Mouse (Mus musculus) lung, postnatal 10 days (tissue): ENCODE results near the gene 9230112D13Rik.

Source experiments
- DNase-seq: peaks from one replicate; pipeline ENCODE4 v3.0.0; 2021

The 9230112D13Rik gene

DNA sequence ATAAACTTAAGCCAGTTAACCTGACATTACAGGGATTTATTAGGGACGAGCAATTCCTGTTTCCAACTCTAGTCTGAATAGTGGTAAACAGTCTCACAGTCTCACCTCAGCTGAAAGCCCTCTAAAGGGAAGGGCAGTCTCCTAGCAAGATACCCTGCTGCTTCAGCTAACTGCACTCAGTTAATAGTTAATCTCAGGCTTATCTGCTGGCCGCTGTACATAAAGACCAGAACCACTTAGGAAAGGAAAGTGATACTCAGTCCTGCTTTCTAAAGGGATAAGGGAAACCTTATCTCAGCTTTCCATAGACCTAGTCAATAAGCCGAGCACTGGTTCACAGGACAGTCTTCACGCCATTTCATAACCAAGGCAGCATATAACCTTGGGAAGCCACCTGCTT lies 13.3 kb upstream of the 9230112D13Rik start:
- no peak for DNase-seq

DNA sequence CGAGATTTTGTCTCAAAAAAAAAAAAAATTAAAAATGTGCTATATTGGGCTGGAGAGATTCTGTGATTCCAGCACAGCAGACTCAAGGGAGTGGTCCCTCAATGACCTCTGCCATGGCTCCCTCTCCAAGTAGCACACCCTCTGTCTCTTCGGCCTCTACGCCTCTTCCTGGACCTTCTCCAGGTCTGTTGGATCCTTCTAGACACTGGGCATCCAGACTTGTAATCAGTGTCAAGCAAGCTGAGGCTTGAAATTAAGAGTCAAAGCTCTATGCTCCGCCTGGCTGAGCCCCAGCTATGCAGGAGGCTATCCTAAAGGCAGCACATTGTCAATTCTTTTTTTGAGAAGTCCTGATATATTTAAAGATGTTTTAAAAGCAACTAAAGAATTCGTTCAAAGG lies 10.9 kb upstream of the 9230112D13Rik start:
- DNase-seq: no peak

DNA sequence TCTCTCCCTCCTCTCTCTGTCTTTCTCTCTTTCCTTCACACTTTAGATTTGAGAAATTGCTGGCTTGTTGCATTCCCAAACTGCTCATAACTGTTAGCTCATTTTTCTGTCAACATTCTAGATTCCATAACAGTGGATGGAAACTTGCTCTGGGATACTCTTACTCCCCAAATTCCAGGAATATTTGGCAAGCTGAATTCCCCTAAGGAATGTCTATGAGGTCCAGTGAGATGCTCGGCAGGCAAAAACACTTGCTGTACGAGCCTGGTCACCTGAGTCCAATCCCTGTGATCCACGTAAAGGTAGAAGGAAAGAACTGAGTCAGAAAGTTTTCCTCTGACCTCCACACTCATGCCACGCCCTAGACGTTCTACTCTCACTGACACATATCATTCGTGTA lies 9.9 kb upstream of the 9230112D13Rik start:
- DNase-seq: peak; percentile 13

DNA sequence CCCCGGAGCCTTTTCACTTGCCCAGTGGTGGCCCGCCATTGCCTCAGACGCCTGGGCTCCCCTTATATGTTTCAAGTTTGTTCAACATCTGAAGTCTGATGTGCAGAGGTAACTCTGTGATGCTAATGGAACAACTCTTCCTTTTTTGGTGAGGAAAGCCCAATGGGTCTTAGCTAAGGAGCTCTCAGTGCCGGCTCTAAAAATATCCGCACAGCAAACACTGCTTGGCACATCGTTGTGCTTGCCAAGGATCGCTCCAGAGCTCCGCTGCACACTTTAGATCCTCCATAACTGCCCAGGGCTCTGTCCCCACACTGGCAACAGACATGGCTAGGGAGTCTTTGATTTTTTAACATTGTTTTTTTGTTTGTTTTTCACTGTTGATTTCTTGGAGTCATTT lies 6.2 kb upstream of the 9230112D13Rik start:
- DNase-seq: peak; percentile 33

DNA sequence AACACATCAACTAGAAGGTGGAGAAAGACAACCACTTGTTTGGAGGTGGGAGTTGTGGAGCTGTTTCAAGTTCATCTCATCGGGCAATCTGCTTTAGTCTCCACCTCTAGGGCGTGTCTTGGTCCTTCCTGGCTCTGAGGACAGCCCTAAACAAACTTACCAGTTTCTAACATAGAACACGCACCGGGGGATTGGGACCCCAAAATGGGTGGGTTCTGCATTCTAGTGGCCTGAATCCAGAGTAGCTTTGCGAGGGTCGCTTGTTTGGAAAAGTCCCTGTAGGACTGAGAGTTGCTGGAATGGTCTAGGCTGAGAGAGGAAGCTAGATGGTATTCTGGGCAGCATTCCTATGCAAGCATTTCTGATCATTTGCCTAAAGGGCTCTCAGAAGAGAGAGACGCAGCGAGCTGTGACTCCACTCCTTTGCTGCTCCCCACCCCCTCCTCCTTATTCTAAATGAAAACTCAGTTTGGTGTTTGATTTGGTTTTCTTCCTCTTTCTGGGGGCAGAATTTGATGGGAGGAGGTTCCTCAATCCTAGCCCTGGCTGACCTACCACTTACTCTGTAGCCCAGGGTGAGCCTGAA lies 4.5 kb downstream of the 9230112D13Rik start:
- no peak for DNase-seq

DNA sequence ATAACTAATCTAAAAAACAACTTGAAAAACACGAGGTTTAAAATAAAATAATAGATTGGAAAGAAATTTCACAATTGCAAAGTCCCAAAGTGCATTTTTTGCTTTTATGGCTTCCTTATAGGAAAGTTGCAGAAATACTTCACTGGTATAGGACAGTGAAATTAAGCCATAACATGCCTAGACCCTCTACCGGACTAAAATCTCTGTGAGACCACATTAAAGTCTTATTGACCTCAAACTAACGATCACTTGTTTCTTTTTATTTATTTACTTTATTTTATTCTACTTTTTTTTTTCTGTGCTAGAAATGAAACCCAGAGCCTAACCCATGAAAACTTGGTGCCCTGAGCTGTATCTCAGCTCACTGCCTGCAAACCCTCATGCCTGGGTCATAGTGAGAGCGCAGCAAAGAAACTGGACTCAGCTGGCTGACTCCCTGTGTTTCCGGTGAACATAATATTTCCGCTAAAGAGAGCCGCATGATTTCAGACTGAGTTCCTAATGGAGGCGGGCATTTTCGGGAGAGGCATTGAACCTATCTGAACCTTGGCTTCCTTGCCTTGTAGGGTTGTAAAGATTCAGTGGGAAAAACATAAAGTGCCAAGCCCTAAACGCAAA lies 5.5 kb downstream of the 9230112D13Rik start:
- no peak for DNase-seq

DNA sequence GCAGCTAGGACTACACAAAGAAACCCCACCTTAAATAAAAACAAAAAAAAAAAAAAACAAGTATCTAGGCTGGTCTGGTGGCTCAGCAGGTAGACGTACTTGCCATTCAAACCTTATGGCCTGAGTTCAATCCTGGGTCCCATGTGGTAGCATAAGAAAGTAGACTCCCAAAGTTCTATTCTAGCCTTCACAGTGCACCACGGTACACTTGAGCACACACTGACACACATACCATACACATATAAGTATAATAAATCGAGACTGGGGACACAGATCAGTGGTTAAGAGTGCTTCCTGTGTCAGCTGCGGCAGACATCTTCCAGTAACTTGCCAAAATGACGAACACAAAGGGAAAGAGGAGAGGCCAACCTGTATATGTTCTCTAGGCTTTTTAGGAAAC lies 6.7 kb downstream of the 9230112D13Rik start:
- no peak for DNase-seq

DNA sequence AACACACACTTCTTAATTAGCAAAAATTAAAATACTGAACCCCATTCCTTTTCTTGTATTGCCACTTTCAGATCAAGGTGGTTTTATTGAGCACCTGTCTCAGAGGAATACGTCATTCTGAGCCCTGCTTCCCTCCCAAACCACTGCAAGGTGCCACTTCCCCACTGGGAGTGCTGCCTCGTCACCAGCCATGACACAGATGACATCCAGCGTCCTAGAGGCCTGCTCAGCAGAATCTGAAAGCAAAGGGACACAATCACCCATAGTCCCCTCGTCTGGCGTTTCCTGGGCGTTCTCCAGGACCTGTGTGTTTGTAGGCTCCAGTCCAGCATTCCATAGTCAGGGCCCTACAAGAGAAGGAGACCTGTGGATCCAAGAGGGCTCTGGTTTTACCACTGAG lies 8.5 kb downstream of the 9230112D13Rik start:
- peak; percentile 30 for DNase-seq

DNA sequence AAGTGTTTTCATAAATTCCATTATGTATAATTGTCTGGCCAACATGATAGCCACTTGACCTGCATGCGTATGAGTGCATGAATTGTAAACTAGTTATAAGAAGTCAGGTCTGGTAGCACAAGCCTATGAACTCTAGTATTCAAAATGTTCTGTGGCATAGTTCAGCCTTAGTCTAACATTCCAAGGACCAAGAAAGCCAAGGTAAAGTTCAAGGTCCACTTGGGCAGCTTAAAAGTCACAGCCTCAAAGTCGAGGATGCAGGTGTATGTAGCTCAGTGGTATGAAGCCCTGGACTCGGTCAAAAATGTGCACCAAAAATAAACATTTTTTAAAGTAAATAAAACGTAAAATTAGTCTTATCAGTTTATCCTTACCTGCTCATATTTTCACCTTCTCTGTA lies 10.0 kb downstream of the 9230112D13Rik start:
- no peak for DNase-seq

DNA sequence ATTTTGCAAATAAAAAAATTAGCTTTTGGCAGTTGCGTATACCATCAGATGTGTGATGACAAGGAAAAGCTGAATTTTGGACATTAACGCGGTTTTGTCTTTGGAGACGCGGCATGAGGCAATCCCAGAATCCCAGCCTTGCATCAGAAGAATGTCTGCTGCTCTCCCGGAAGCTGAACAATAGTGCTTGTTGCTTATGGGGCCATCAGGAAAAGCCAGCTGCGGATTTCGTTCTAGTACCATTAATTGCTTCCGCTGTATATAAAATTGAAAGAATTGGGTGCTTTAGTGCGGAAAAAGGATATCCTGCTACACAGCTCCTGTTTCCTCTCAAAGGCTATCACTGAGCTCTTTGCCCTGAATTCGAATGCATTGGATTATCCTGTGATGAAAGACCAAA lies 10.7 kb downstream of the 9230112D13Rik start:
- DNase-seq: peak; percentile 41

DNA sequence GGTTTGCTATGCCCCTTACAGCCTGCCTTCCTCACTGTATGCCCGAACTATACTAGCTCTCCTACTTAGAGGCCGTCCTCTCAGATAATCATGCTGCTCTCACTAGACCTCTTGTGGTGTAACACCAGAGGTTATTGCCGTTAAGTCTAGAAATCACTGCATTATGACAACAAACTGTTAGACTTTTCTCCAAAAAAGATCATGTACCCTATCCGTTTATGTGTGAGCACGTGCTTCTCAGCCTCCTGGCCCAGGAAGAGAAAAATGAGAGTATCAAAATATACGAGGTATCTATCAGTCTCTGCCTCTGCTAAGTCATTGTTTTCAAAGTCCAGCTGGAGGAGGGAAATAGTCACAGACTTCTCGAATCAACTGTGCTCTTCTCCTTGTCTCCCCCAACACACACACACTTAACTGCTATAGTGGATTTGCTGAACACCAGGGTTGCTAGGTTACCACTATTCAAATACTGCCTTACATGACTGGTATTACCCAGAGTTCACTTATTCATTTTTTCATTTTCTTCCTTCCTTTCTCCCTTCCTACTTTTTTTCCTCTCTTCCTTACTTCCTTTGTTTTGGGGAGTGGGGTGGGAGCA lies 13.7 kb downstream of the 9230112D13Rik start:
- DNase-seq: no peak

DNA sequence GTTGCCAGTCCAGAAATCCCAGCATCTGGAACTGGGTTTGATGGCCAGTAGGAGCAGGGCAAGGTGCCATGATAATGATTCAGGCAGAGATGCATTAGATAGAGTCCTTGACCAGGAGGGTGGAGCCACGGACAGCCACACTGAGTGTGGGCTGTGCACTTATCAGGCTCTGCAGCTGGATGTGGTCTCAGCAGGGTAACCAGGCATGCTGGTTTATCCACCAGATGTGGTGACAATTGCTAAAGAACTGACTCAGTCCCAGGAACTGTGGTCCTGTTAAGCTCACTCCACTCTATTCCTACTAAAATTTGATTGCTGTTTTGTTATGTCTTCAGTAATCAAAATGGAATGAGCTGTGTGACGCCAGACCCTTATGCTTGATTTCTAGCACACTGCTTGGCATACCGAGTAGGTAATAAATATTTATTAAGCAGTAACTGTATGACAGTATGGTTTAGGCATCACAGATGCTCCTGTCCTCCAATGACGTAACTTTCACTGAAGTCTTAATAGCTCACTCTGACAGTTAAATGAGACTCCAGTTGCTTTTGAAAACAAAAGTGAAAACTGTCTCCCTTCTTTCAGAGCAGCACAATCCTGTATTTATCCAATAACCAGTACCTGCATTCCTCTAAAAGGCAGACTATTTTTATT lies 14.3 kb downstream of the 9230112D13Rik start:
- no peak for DNase-seq

DNA sequence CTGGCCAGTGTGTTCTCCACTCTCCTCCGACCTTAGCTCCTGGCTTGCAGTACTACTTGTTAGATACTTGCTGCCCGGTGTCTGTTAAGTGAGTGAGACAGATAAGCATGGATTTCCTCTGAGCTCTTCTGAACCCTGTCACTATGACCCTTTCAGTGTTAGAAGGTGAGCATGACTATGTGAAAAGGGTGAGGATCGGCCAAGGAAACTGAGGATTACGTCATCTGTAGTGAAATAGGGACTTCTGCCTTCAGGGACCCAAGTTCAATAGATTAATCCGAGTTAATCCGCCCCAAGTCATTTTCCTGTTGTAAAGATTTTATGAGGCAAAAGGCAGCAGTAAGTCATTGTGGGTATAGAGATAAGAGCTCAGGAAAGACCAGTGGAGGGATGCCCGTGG lies 17.3 kb downstream of the 9230112D13Rik start:
- no peak for DNase-seq

DNA sequence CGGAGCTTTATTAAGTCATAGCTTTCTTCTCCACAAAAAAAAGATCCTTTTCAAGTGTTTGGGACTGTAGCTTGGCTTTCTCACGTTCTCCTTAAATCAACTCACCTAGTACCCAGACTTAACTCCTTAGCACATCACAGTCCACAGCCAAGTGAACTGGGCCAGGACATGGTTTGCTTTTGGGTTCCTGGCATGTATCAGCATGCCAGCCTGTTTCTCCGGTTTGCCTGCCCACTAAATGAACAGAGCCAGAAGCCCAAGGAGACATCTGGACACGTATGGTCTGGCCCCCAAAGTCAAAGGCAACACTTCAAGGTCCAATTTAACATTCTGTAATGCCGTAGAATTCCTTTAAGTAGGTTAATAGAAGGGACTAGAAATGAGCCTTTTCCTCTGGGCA lies 18.2 kb downstream of the 9230112D13Rik start:
- no peak for DNase-seq

DNA sequence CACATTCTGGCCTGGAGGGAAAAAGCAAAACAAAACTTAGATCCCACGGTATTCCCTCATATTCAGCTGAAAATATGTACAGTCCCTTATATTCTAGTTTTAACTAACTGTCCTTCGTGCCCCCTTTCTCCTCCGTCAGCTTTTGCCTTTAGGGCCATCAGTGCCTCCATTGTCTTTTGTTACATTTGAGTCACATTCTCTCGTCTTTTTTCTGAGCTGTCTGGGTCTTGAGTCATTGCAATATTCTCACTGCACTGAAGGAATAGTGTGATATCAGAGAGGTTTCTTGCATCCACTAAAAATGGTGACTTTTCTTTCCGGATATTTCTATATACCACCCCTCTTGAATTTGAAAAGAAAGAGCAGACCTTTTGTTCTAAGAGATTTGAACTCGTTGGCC lies 18.8 kb downstream of the 9230112D13Rik start:
- DNase-seq: no peak

DNA sequence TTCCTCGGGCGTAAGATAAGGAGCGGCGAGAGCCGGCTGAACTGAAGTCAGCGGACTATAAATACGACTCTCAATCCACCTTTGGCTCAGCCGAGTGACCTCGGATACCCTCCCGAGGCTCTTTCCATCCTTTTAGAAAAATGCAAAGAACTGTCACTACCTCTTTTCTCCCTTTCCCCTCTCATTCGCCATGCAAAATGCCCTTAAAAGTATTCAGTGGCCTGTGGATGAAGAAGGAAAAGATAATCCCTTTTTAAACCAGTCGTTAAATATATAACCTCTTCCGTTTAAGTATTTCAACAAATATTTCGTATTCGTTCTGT lies 19.3 kb downstream of the 9230112D13Rik start, which contains the start of gene Bmpr1a:
Gene Bmpr1a (minus strand): TSS at position 17 of the 323 bp plus-strand sequence.
- no peak for DNase-seq

DNA sequence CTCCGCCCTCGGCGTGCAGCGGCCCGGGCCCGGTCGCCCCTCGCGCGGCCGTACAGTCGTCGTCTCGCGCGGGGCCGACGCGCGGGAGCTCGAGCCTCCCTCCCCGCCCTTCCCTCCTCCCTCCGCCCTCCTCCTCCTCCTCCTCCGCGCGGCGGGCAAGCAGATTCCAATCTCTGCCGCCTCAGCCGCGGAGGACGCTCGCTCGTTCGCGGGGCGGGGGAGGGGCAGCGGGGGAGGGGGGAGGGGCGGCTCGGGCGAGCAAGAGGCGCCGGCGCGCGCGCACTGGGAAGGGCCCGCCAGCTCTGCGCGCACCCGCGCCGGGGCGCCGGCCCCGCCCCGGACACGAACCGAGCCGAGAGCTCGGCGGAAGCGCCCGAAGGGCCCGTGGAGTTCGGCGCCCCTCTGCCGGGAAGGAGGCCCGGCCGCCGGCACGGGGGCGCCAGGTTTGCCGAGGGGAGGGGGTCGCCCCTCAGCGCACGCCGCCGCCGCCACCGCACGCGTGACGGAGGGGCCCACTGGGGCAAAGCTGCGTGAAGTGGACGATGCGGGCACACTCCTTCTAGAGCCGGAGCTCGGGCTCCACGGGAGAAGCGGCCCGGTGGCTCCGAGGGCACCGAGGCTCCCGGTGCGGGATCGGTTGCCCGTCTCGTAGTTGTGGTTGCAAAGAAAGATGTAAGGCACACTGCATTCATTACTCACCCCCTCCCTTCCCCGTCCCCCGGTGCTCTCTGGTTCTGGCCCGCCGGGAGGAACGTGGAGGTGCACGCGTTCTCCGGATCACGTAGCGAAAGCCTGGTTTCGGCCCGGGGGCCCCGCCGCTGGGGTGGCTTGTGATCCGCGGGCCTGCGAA lies 19.9 kb downstream of the 9230112D13Rik start:
- DNase-seq: peak; percentile 86

DNA sequence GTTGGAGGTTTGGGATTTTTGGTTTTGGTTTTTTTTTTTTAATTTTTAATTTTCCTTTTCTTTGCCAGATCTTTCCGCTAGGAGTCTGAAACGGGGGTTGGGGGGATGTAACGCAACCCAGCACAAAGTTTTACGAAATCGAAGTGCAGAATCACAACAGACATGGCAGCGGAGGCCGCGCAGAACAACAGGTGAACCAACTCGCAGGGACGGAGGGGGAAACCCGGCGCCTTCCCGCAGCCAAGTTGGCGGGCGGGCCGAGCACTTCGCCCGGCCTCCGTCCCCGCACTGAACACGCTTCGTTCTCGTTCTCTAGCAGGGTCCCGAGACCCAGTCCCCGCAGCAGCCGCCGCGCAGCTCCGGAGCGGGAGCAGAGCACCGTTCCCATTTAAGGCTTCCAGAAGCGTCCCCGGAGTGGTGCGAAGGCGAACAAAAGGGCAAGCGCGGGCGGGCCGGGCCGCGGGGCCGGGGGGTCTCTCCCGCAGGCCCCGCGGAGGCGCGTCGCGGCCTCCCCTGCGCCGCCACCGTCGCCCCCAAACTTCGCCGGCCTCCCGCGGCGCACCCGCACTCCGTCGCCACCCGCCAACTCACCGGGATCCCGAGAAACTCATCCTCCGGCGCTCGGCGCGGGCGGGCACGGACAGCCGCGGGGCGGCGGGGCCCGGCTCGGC lies 20.7 kb downstream of the 9230112D13Rik start:
- DNase-seq: peak; percentile 39

DNA sequence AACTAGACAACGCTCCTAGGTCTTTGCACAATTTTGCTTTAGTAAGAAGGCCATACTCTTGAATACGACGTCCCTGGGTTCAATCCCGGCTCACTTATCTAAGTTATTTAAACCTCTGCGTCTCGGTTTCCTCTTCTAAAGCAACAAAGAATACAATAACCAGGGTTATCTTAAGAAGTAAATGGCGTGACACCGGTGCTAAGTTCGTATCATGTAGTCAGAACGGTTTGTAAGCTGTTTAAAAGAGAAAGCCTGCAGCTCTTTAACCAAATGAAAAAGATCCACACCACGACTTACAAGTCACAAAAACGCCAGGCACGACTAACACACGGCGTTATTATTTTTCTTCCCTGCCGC lies 21.2 kb downstream of the 9230112D13Rik start:
- DNase-seq: no peak

DNA sequence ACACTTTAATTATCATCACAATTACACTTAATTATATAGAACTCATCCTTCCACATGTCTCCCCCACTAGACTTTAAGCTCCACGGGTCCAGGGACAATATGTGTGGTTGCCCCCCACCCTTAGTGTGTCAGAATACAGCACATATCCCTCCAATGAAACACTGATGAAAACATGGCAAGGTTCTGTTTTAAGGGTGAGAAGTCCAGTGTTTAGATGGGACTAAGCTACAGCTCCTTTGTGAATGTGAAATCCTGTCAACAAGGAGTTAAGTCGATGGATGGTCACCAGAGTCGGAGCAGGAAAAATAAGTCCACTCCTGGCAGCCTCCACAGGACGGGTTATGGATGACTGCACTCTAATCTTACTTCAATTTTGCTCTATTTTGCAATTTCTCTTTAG lies 22.3 kb downstream of the 9230112D13Rik start:
- no peak for DNase-seq

DNA sequence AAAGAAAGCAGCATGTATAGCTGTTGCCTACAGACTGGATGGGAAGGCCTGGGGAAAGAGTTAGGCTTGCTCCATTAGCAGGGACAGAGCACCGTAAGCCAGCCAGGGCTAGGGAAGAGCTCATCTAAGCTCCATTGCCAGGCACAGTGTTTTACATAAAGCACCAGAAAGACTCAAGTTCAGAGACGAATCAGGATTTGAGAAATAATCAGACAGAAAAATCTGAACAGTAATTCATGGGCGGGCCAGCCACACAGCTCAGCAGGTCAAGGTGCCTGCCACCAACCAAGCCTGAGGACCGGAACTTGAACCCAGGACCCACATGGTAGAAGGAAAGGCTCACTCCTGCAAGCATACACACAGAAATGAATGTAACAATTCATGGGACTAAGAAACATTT lies 22.9 kb downstream of the 9230112D13Rik start:
- no peak for DNase-seq

DNA sequence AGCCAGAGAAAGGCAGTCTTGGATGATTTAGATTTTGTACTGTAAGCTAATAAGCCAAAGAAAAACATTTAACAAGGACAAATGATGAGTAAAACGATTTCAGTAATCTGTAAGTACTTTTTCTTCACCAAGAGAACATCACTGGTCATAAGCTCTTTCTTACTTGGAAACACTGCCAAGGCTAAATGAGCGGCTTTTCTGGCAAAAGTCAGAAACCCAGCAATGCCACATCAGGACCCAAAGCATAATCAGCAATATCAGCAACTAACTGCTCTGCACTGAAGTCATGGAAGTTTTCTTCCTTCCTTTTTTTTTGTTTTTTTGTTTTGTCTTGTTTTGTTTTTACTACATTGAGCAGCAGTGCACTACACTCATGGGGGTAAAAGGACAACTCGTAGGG lies 25.3 kb downstream of the 9230112D13Rik start:
- DNase-seq: no peak

DNA sequence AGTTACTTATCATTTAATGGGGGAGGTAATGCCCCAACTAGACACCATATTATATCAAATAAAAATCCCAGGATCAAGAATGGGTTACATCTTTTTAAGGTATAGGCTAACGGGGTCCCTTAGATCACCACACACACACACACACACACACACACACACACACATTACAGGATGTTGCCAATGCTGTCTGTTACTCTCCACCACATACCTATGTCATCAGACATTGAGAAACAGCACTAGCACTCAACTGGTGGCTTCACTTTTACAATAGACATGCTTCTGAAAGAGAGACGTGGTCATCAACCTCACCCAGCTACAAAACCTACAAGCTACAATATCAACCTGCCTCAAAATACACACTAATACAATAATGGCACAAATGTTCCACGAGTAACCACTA lies 28.9 kb downstream of the 9230112D13Rik start:
- no peak for DNase-seq
